Mouse (Mus musculus): ENCODE measurements around the gene B4gat1. TPM values are rescaled to one million over a fixed set of nuclear protein-coding genes. Genes with fewer than 3 reads are reported as not detected.
A peak's percentile ranks its signal among the peaks of the same experiment; 100 is the strongest.

B4gat1 gene
- polyA plus RNA-seq, 1 experiment from 2014 or later = 41.6 TPM

DNA sequence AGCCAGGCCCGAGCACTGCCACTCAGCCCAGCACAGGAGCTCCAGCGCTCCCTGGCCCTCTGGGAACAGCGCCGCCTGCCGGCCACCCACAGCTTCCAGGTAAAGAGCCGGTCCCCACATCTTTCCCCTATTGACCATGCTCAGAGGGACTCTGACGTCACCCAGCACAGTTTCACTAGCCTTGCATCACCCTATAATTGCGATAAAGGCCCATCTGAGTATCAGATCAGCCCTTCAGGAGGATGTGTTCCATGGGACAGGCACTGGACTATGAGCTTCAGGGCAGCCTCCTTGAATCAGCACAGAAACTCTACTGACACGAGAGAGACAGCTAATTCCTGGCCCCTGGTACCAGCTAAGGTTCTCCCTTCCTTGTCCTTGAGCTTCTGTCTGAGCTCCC lies 15.3 kb downstream of the B4gat1 start:
- H3K9me3 ChIP-seq = no peaks in the 10 kb centered on the region
- H3K27me3 ChIP-seq (ENCODE audit: insufficient read depth, poor library complexity, severe bottlenecking) = peaks cover 74% of the 10 kb centered on the region
- DNase-seq (ENCODE audit: low spot score) = peak; percentile 72
- 18% methylated on average over 9 of the region's 9 CpGs for WGBS
- no peak overlapping the region for H3K4me3 ChIP-seq
- H3K4me1 ChIP-seq (replicated peaks) = peaks cover 68% of the 10 kb centered on the region
- peaks cover 10% of the 10 kb centered on the region for H3K36me3 ChIP-seq
- H3K27ac ChIP-seq = no peak overlapping the region

GRCm38 (mm10) chr19:5056251-5056650 lies 17.6 kb downstream of the B4gat1 start:
- peak; percentile 76 for DNase-seq (ENCODE audit: low spot score)
- peak overlapping the region; percentile 20; the same call in 1 of the 2 replicates for H3K4me3 ChIP-seq
- H3K27me3 ChIP-seq (ENCODE audit: insufficient read depth, poor library complexity, severe bottlenecking) = peaks cover 55% of the 10 kb centered on the region
- no peaks in the 10 kb centered on the region for H3K36me3 ChIP-seq
- peak overlapping the region; percentile 62 for H3K27ac ChIP-seq
- WGBS = 13% methylated on average over 6 of the region's 6 CpGs
- H3K4me1 ChIP-seq (replicated peaks) = peaks cover 69% of the 10 kb centered on the region
- no peaks in the 10 kb centered on the region for H3K9me3 ChIP-seq

DNA sequence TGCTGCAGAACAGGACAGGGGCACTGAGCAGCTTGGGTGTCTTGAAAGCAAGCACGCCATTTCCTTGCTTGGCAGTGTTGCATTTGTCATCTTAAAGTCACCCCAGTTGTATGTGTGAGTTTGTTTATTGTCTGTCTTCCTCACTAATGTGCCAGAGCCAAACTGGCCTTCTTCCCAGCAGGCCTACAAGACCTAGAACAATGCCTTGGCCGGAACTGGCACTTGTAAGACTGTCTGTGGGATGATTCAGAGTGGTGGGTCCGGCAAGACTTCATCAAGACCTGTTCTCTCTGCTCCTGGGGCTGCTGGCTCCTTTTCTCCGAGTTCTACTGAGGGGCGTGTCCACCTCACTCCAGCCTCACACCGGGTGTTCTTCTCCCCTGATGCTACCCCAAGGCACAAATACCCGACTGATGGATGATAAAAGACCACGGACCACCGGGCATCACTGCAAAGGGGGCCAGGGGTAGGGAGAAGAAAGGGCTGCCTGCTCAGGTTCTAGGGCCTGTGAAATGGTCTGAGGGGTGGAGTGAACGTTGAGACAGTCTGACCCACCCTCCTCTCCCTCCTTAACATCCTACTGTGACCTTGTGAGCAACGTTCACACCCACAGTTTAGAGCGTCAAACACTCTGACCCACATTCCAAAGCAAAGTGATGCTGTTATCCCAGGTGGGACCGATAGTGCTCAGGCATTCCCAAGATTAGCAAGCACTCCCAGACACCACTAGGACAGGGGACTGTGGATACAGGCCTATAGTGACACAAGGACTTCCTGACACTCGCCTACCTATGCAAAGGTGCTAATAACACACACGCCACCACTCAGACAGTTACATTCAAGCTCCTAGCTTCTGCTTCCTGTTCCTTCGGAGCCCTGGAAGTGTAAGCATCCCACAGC lies 19.5 kb downstream of the B4gat1 start:
- Histone ChIP-seq H3K9me3 (no peaks in the 10 kb centered on the region), H3K27ac (peak overlapping the region; percentile 64), H3K27me3 (ENCODE audit: insufficient read depth, poor library complexity, severe bottlenecking) (peaks cover 36% of the 10 kb centered on the region), H3K4me3 (no peak overlapping the region), H3K4me1 (replicated peaks) (peaks cover 63% of the 10 kb centered on the region), H3K36me3 (no peaks in the 10 kb centered on the region)
- no peak for DNase-seq (ENCODE audit: low spot score)
- WGBS = 22% methylated on average over 16 of the region's 16 CpGs

DNA sequence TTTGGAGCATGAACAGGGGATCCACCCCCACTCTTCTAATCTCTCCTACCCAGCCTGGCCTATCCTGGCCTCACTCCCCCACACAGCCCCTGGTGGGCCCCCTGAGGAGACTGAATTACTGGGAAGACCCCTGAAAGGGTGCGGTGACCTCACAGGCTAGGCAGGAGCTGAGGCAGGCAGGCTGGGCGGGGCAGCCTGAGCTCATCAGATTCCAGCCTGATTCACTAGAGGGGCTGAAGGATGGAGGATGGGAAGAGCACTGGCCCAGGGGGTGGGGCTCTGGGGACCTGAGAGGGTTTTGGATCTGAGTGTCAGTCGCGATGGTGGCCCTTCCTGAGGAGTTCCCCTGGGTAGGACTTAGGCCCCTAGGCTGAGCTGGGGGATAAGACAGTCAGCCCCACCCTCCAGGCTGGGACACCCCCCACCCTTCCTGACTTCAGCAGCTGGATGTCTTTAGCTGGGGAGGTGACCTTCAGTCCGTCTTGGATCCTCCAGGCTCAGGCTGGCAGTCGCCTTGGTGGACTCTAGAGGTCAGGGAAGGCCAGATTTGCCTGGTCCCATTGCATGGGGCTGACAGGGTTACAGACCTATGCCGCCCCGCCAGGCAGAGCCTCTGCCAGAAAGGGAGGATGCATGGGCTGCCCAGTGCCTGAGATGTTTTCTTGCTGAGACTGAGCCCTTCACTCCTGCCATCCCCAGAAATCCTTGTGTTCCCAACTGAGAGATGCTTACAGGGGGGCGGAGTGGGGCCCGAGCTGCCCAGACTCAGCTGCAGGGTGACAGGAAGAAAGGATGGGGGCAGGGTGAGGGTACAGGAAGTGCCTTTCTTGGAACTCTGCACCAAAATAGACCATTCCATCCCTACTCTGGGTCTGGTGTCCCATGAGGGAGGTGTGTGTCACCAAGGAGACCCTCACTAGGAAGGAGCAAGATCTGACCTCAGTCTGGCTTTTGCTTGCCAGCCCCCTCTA lies 20.5 kb downstream of the B4gat1 start:
- WGBS = 10% methylated on average over 10 of the region's 10 CpGs
- H3K27me3 ChIP-seq (ENCODE audit: insufficient read depth, poor library complexity, severe bottlenecking) = peaks cover 27% of the 10 kb centered on the region
- peak overlapping the region; percentile 64 for H3K27ac ChIP-seq
- no peak overlapping the region; the same call in 1 of the 2 replicates for H3K4me3 ChIP-seq
- no peaks in the 10 kb centered on the region for H3K36me3 ChIP-seq
- peak; percentile 20 for DNase-seq (ENCODE audit: low spot score)
- H3K4me1 ChIP-seq (replicated peaks) = peaks cover 59% of the 10 kb centered on the region
- no peaks in the 10 kb centered on the region for H3K9me3 ChIP-seq

GRCm38 (mm10) chr19:5060365-5061330 lies 22.0 kb downstream of the B4gat1 start:
- Histone ChIP-seq H3K4me3 (no peak overlapping the region), H3K27ac (peak overlapping the region; percentile 64), H3K4me1 (replicated peaks) (peaks cover 72% of the 10 kb centered on the region), H3K9me3 (no peaks in the 10 kb centered on the region), H3K36me3 (no peaks in the 10 kb centered on the region), H3K27me3 (ENCODE audit: insufficient read depth, poor library complexity, severe bottlenecking) (peaks cover 24% of the 10 kb centered on the region)
- WGBS = 40% methylated on average over 5 of the region's 5 CpGs
- DNase-seq (ENCODE audit: low spot score) = no peak

GRCm38 (mm10) chr19:5062041-5062440 lies 23.4 kb downstream of the B4gat1 start:
- peaks cover 38% of the 10 kb centered on the region for H3K27me3 ChIP-seq (ENCODE audit: insufficient read depth, poor library complexity, severe bottlenecking)
- H3K36me3 ChIP-seq = no peaks in the 10 kb centered on the region
- no peak for DNase-seq (ENCODE audit: low spot score)
- no peaks in the 10 kb centered on the region for H3K9me3 ChIP-seq
- WGBS = 88% methylated on average over 5 of the region's 5 CpGs
- H3K4me3 ChIP-seq = no peak overlapping the region
- H3K27ac ChIP-seq = no peak overlapping the region
- peaks cover 65% of the 10 kb centered on the region for H3K4me1 ChIP-seq (replicated peaks)

GRCm38 (mm10) chr19:5062446-5062845 lies 23.8 kb downstream of the B4gat1 start:
- Histone ChIP-seq H3K4me3 (no peak overlapping the region), H3K4me1 (replicated peaks) (peaks cover 67% of the 10 kb centered on the region), H3K27me3 (ENCODE audit: insufficient read depth, poor library complexity, severe bottlenecking) (peaks cover 41% of the 10 kb centered on the region), H3K36me3 (no peaks in the 10 kb centered on the region), H3K27ac (0 out of 2 replicates have a peak overlapping the region, but pooled peaks have one; percentile 13), H3K9me3 (no peaks in the 10 kb centered on the region)
- DNase-seq (ENCODE audit: low spot score) = no peak
- WGBS = 70% methylated on average over 6 of the region's 6 CpGs

- peaks cover 57% of the 10 kb centered on the region for H3K27me3 ChIP-seq (ENCODE audit: insufficient read depth, poor library complexity, severe bottlenecking)
- H3K4me1 ChIP-seq (replicated peaks) = peaks cover 69% of the 10 kb centered on the region
- no peak overlapping the region for H3K4me3 ChIP-seq
- peak overlapping the region; percentile 54 for H3K27ac ChIP-seq
- DNase-seq (ENCODE audit: low spot score) = no peak
- 75% methylated on average over 7 of the region's 7 CpGs for WGBS
- H3K9me3 ChIP-seq = no peaks in the 10 kb centered on the region
- H3K36me3 ChIP-seq = no peaks in the 10 kb centered on the region
These were observed 26.5 kb downstream of the B4gat1 start for GRCm38 (mm10) chr19:5065104-5065503.

GRCm38 (mm10) chr19:5067040-5067799 lies 28.6 kb downstream of the B4gat1 start:
- peak overlapping the region; percentile 88 for H3K27ac ChIP-seq
- H3K4me1 ChIP-seq (replicated peaks) = peaks cover 75% of the 10 kb centered on the region
- 15% methylated on average over 15 of the region's 15 CpGs for WGBS
- DNase-seq (ENCODE audit: low spot score) = no peak
- H3K36me3 ChIP-seq = no peaks in the 10 kb centered on the region
- peaks cover 69% of the 10 kb centered on the region for H3K27me3 ChIP-seq (ENCODE audit: insufficient read depth, poor library complexity, severe bottlenecking)
- H3K9me3 ChIP-seq = no peaks in the 10 kb centered on the region
- H3K4me3 ChIP-seq = peak overlapping the region; percentile 61

DNA sequence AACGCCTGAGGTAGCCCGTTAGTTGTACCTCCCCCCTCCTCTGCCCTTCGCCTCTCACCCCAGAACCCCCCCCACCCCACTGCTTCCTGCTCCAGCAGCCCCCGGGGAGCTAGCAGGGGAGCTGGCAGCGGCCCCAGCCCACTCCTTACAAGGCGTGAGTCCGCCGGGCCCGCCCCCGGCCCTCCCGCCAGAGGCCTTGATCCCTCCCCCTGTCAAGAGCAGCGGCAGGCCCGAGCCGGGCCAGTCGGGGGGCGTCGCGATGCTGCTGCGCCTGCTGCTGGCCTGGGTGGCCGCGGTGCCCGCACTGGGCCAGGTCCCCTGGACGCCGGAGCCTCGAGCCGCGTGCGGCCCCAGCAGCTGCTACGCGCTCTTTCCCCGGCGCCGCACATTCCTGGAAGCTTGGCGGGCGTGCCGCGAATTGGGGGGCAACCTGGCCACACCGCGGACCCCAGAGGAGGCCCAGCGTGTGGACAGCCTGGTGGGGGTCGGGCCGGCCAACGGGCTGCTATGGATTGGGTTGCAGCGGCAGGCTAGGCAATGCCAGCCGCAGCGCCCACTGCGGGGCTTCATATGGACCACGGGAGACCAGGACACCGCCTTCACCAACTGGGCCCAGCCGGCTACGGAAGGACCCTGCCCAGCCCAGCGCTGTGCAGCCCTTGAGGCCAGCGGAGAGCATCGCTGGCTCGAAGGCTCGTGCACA lies 29.4 kb downstream of the B4gat1 start, which contains the start of gene Cd248:
Gene Cd248, plus strand, starts transcription at position 212 of the 703 bp plus-strand sequence.
- Histone ChIP-seq H3K27ac (peak within 1 kb of the TSS; percentile 88), H3K9me3 (no peaks in the 10 kb centered on the region), H3K36me3 (no peaks in the 10 kb centered on the region), H3K27me3 (ENCODE audit: insufficient read depth, poor library complexity, severe bottlenecking) (peaks cover 69% of the 10 kb centered on the region), H3K4me3 (peak within 1 kb of the TSS; percentile 61), H3K4me1 (replicated peaks) (peaks cover 76% of the 10 kb centered on the region)
- peak; percentile 74 for DNase-seq (ENCODE audit: low spot score)
- WGBS = 1% methylated on average over 56 of the region's 56 CpGs

All from hindbrain, embryonic 10.5 days (tissue).